Mouse (Mus musculus) intestine, postnatal 0 days (tissue): Measurements from ENCODE around the gene Taf6l. TPM values are rescaled to one million over a fixed set of nuclear protein-coding genes. Genes with fewer than 3 reads are reported as not detected.
A peak's percentile ranks its signal among the peaks of the same experiment; 100 is the strongest.

Source experiments
- ATAC-seq: fragments of 200-750 bp; cut with Nextera tagmentation; 2 replicates; pipeline ENCODE4 v1.8.0; 2017; ENCODE audit warnings: mild to moderate bottlenecking, moderate TSS enrichment, moderate library complexity
- H3K27ac ChIP-seq: fragments of 300-500 bp; sonication (generic); 2 replicates; pipeline ENCODE4 v1.5.1; 2014; ENCODE audit warnings: mild to moderate bottlenecking, low read depth, low read length, moderate library complexity
- H3K27me3 ChIP-seq: fragments of 300-500 bp; sonication (generic); replicated peaks from 2 replicates; pipeline ENCODE4 v1.6.1; 2014; ENCODE audit warnings: low read length, mixed read lengths; ENCODE audit not compliant: control insufficient read depth, insufficient read depth
- H3K36me3 ChIP-seq: fragments of 300-500 bp; sonication (generic); 2 replicates; pipeline ENCODE4 v1.6.1; 2014; ENCODE audit warnings: mild to moderate bottlenecking, moderate library complexity; ENCODE audit not compliant: control insufficient read depth, insufficient read depth
- H3K4me1 ChIP-seq: fragments of 300-500 bp; sonication (generic); replicated peaks from 2 replicates; pipeline ENCODE4 v1.6.1; 2014; ENCODE audit warnings: antibody characterized with exemption, low read length, mixed read lengths; ENCODE audit not compliant: control insufficient read depth, insufficient read depth
- H3K4me2 ChIP-seq: fragments of 300-500 bp; sonication (generic); replicated peaks from 2 replicates; pipeline ENCODE4 v1.6.1; 2014; ENCODE audit warnings: low read depth, mild to moderate bottlenecking, moderate library complexity
- H3K4me3 ChIP-seq: fragments of 300-500 bp; sonication (generic); 2 replicates; pipeline ENCODE4 v1.5.1; 2014; ENCODE audit warnings: low read depth, low read length
- H3K9ac ChIP-seq: fragments of 300-500 bp; sonication (generic); 2 replicates; pipeline ENCODE4 v1.6.1; 2014; ENCODE audit warnings: mild to moderate bottlenecking, low read depth, low read length
- H3K9me3 ChIP-seq: fragments of 300-500 bp; sonication (generic); 2 replicates; pipeline ENCODE4 v1.6.1; 2016; ENCODE audit warnings: mixed run types; ENCODE audit not compliant: control insufficient read depth
- CTCF ChIP-seq: sonication (generic); IDR thresholded peaks from 2 replicates; pipeline ENCODE4 v1.5.1; 2016; ENCODE audit warnings: low read depth, mild to moderate bottlenecking, control low read depth, antibody characterized with exemption, moderate library complexity
- whole genome bisulfite sequencing: fragments of 180-500 bp; shearing (Covaris S2); extraction: QIAGEN DNeasy Blood & Tissue Kit; methylation state at CpG from one replicate; pipeline ENCODE4 v1.1.7; 2014; 5-methylcytosine and 5-hydroxymethylcytosine counted together
- polyA plus RNA-seq: library from polyadenylated mRNA; unstranded; fragments of >200 nt; fragmentation: Nextera tagmentation; extraction: Ambion mirVana; gene quantifications from 2 replicates; pipeline ENCODE4 v1.2.1, GENCODE M21; 2015

Gene Taf6l
- polyA plus RNA-seq, 1 experiment from 2014 or later, result 12.0 TPM

GRCm38 (mm10) chr19:8817001-8817400, 30.8 kb upstream of the Taf6l start:
- no peak for ATAC-seq
- H3K36me3 ChIP-seq, result peaks cover 21% of the 10 kb centered on the region
- H3K27ac ChIP-seq, result no peak overlapping the region
- no peaks in the 10 kb centered on the region for H3K27me3 ChIP-seq
- H3K4me1 ChIP-seq, result peaks cover 1% of the 10 kb centered on the region; the same call in 1 of the 2 replicates
- no peak for TF ChIP-seq CTCF
- 74% methylated on average over 3 of the region's 3 CpGs for WGBS
- H3K4me3 ChIP-seq, result no peak overlapping the region
- no peak overlapping the region for H3K4me2 ChIP-seq
- H3K9me3 ChIP-seq, result no peaks in the 10 kb centered on the region
- H3K9ac ChIP-seq, result no peak overlapping the region

GRCm38 (mm10) chr19:8815812-8816211, 29.6 kb upstream of the Taf6l start:
- ATAC-seq, result no peak
- Histone ChIP-seq H3K27me3 (no peaks in the 10 kb centered on the region), H3K9ac (no peak overlapping the region), H3K27ac (no peak overlapping the region), H3K4me1 (no peaks in the 10 kb centered on the region), H3K36me3 (peaks cover 28% of the 10 kb centered on the region), H3K9me3 (no peaks in the 10 kb centered on the region), H3K4me2 (no peak overlapping the region), H3K4me3 (no peak overlapping the region)
- 55% methylated on average over 11 of the region's 11 CpGs for WGBS
- TF ChIP-seq CTCF, result peak; percentile 63

- 93% methylated on average over 5 of the region's 5 CpGs for WGBS
- Histone ChIP-seq H3K4me3 (no peak overlapping the region), H3K9me3 (no peaks in the 10 kb centered on the region), H3K27me3 (no peaks in the 10 kb centered on the region), H3K27ac (0 out of 2 replicates have a peak overlapping the region, but pooled peaks have one; percentile 8), H3K36me3 (peaks cover 32% of the 10 kb centered on the region), H3K4me2 (no peak overlapping the region), H3K4me1 (no peaks in the 10 kb centered on the region), H3K9ac (no peak overlapping the region)
- no peak for ATAC-seq
- no peak for TF ChIP-seq CTCF
Measured at GRCm38 (mm10) chr19:8806810-8807209, 20.6 kb upstream of the Taf6l start.

- Histone ChIP-seq H3K36me3 (peaks cover 17% of the 10 kb centered on the region), H3K4me3 (no peak overlapping the region), H3K4me1 (no peaks in the 10 kb centered on the region), H3K9ac (no peak overlapping the region), H3K9me3 (no peaks in the 10 kb centered on the region), H3K27me3 (no peaks in the 10 kb centered on the region), H3K27ac (no peak overlapping the region), H3K4me2 (no peak overlapping the region)
- TF ChIP-seq CTCF, result no peak
- WGBS, result 90% methylated on average over 11 of the region's 11 CpGs
- no peak for ATAC-seq
Measured at GRCm38 (mm10) chr19:8803879-8804660, 17.9 kb upstream of the Taf6l start.

- H3K4me2 ChIP-seq, result peak overlapping the region; percentile 77
- 0 out of 2 replicates have a peak overlapping the region, but pooled peaks have one; percentile 63 for H3K27ac ChIP-seq
- no peak for TF ChIP-seq CTCF
- no peak for ATAC-seq
- no peaks in the 10 kb centered on the region for H3K27me3 ChIP-seq
- no peak overlapping the region for H3K9ac ChIP-seq
- H3K4me3 ChIP-seq, result no peak overlapping the region
- no peaks in the 10 kb centered on the region for H3K9me3 ChIP-seq
- H3K4me1 ChIP-seq, result no peaks in the 10 kb centered on the region
- peaks cover 15% of the 10 kb centered on the region for H3K36me3 ChIP-seq
- 92% methylated on average over 9 of the region's 9 CpGs for WGBS
Measured at GRCm38 (mm10) chr19:8803204-8803780, 17.1 kb upstream of the Taf6l start.

DNA sequence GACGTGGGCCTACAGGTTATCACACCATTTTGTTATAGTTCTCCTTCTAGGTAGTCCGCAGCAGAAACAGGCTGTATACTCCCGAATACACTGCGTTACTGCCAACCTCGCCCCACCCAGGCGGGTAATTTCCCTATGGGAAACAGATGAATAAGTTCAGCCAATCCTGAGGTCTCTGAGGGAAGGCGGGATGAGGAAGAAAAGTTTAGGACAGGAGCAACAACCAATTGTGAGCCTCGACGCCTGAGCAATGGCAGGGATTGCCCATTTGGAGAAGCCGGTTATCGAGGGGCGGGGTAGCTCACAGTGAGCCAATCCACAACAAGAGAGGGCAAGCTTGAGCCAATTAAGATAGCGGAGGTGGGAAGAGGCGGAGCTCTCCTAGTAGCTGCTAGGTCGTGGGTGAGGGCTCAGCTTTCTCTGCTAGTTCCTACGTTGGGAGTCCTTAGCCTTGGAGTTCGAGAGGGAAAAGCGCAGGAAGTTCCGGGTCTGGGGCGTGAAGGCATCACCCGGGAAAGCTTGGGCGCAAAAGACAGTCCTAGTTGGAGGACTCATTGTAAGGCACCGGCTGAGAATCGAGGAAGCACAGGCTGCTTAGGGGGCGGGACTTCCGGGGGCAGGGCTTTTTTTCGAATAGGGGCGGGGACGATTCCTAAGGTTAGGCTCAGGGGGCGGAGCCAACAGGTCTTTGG, 16.1 kb upstream of the Taf6l start, which contains the start of gene Zbtb3:
TSS of gene Zbtb3 (plus strand) at position 426 of the 692 bp plus-strand sequence.
- no peak for TF ChIP-seq CTCF
- Histone ChIP-seq H3K27ac (peak within 1 kb of the TSS; percentile 63; the same call in 1 of the 2 replicates), H3K4me2 (peak within 1 kb of the TSS; percentile 77), H3K9ac (no peak within 1 kb of the TSS), H3K4me3 (peak within 1 kb of the TSS; percentile 49), H3K36me3 (peaks cover 7% of the 10 kb centered on the region; the same call in 1 of the 2 replicates), H3K27me3 (no peaks in the 10 kb centered on the region), H3K9me3 (no peaks in the 10 kb centered on the region), H3K4me1 (0 out of 2 replicates have a peak, but pooled peaks cover under 1% of the 10 kb centered on the region)
- WGBS, result under 1% methylated on average over 30 of the region's 30 CpGs
- ATAC-seq, result peak; percentile 98
